Mouse (Mus musculus) gastrocnemius, postnatal 4 days (tissue): Measurements from ENCODE around the gene Rasgrf1. TPM values are rescaled to one million over a fixed set of nuclear protein-coding genes. Genes with fewer than 3 reads are reported as not detected.

Source experiments
- DNase-seq, 2 experiments: peaks; one replicate each; pipeline ENCODE4 v3.0.0; 2021 to 2022; ENCODE audit warnings: low spot score in 2 of 2, mixed read lengths in 2 of 2
- total RNA-seq, 2 experiments: library from RNA; stranded (reverse); gene quantifications; 2 replicates each; pipeline ENCODE4 v1.2.3; 2021

Rasgrf1 gene
- total RNA-seq, 2 experiments from 2014 or later, result 0.15 TPM; not detected in 1

DNA sequence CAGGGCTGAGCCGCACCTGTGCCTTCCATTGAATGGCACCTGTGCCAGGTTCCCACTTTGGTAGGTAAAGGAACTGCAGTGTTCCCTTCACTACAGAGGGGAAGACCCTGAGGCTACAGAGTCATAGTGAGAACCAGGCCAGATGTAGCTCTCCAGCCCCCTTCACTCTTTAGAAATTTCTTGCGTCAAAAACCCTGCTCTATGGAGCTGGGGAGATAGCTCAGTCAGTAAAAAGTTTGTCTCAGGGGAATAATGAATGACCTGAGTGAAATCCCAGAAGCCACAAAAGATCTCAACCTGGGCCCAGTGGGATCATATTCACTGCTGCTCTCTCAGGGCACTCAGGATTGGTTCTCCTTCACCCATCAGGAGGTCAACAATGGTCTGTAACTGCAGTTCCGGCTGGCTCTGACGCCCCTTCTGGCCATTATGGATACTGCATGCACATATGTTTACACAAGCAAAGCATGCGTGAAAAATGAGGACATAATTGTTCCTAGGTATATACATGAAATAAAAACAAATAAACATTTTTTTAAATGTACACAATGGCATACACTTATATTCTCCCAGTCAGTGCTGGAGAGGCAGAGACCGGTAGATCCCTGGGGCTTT is 59.2 kb downstream of the Rasgrf1 start:
- no peak for DNase-seq

DNA sequence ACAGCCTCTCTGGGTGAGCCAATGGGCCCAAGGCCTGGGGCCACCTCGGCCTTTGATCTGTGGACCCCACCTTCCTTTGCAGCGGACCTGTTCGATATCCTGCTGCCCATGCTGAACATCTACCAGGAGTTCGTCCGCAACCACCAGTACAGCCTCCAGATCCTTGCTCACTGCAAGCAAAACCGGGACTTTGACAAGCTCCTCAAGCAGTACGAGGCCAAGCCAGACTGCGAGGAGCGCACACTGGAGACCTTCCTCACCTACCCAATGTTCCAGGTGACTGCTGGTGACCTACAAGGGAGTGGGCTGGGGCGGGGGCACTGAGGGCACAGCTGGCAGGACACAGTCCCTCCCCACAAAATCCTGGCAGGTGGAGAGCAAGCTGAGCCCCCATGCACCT is 60.6 kb downstream of the Rasgrf1 start:
- no peak for DNase-seq

DNA sequence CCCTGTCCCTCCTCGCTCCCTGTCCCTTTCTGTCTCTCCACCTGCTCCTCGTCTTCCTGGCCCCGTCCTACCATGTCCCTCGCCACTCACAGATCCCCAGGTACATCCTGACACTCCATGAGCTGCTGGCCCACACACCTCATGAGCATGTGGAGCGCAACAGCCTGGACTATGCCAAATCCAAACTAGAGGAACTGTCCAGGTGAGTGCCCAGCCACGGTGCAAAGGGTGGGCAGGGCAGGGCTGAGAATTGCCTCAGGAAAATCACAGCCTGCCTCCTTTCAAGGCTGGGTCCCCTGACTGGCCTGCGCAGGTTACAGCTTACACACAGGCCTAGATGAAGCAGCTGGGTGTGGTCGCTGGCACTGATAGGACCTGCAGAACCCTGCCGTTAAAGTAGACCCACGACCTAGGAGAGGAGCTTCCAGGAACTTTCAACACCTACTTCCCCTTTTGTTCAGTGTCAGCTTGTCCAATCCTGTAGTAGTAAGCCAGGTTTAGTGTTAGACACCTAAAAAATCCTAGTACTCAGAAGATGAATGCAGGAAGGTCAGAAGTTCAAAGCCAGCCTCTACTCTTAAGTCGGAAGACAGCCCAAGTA is 61.3 kb downstream of the Rasgrf1 start:
- no peak for DNase-seq

DNA sequence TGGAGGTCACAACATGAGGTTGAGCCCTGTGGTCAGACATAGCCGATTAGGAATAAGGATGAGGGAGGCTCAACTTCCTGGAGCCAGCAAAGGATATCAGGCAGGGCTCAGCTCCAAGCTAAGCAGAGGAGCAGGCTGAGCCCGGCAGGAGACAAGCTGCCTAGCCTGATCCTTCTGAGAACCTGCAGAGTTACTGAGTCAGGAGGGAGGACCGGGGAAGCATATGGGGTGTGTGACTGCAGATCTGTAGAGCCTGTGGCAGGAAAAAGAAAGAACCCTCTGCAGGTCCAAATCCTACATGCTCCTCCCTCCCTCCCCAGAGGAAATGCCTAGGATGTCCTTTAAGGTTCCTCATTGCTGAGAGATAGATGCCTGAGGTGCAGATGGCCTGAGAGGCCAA is 62.6 kb downstream of the Rasgrf1 start:
- DNase-seq, result no peak

DNA sequence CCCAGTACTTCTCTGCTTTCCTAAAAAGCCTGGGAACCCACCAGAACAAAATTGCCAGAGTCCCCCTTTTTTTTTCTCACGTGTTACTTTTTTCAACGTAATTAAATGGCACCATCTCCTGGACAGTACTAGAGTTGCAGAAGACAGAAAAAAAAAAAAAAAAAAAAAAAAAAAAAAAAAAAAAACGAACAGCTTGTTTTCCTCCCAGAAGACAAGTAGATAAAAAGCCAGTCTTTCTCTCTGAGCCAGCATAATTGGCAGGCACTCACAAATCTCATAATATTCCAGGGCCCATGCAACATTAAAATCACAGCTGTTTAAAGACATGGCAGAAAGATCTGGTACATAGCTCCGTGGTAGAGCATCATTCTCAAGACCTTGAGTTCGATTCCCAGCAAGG is 64.1 kb downstream of the Rasgrf1 start:
- no peak for DNase-seq

DNA sequence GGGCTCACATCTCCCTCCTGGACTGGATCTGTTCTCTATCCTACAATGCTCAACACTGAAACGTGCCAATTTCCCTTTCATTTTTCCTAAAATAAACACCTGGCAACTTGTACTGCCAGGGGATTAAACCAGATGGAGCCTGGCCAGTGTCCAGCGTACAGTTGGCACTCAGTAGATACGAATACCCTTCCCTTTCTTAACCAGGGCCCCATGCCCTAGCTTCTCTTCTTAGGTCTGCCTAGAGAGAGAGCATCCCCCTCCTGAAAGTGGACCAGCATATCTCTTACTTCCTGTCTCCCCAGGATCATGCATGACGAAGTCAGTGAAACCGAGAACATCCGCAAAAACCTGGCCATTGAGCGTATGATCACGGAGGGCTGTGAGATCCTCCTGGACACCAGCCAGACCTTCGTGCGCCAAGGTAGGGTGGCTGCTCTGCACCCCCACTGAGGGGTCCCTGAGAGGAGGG is 64.8 kb downstream of the Rasgrf1 start:
- no peak for DNase-seq

DNA sequence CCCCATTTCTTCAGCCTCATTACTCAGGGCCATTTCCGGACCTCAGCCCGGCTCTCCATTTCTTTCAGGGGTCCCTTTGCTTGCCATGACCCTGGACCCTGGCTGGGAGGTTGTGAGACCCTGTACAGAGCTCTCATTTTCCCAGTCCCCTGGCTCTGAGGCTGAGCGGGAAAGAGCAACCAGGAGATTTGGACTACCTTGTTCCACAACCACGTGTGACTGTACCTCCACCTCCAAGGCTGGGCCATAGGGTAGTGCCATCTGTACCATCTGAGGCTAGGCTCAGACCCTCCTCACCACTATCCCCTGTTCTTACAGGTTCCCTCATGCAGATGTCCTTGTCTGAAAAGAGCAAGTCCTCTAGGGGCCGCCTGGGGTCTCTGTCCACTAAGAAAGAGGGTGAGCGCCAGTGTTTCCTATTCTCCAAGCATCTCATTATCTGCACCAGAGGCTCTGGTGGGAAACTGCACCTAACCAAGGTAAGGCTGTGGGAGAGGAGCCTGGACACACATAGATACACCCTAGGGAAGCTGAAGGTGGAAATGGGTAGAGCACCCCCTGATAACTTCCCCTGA is 66.7 kb downstream of the Rasgrf1 start:
- no peak for DNase-seq

DNA sequence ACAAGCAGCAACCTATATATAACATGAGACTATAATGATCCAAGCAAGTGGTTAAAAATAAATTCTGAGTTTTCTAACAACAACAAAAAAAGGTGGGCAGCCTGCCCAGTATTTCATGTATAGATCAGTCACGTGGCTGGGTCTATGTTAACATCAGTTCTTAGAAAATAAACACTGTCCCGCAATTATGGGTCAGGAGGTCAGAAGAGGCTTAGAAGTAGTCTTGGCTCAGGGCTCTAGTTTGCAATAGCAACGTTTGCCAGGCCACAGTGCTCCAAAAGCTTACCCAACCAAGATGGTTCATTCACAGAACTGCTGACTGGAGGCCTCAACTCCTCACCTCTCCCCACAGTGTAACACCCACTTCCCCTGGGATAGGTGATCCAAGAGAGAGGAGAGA is 69.5 kb downstream of the Rasgrf1 start:
- DNase-seq, result no peak

DNA sequence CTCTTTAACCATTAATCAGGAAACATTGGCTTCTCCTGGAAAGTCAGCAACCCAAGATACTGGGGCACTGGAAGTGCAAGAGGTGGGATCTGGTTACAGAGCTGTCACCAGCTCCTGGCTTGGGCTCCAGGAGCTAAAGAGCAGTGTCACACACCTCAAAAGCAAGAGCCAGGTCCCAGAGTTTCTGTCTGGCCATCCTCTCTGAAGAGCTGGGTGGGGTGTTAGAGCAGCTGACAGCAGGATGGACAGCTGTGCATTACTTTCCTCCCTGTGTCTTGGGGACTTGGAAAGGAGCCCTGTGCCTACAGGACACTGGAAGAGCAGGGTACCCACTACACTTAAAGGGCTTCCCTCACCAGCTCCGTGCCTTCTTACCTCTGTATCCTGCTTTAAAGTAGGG is 72.5 kb downstream of the Rasgrf1 start:
- no peak for DNase-seq

DNA sequence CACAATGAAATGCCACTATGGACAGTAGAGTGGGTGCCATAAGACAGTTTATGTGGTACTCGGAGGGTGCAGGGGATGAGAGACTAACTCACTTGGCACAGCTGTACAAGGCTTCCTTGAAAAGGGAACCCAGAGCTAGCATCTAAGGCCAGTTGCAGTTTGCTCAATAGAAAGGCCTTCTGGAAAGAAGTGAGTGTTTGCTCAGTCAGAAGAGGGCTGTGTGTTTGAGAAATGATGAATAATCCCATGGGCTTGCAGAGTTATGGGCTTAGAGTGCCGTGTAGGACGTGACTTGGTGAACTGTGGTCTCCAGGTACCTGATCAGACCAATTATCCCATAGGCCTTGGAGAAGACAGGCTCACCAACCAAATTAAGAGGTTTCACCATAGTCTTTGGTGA is 78.3 kb downstream of the Rasgrf1 start:
- DNase-seq, result no peak

DNA sequence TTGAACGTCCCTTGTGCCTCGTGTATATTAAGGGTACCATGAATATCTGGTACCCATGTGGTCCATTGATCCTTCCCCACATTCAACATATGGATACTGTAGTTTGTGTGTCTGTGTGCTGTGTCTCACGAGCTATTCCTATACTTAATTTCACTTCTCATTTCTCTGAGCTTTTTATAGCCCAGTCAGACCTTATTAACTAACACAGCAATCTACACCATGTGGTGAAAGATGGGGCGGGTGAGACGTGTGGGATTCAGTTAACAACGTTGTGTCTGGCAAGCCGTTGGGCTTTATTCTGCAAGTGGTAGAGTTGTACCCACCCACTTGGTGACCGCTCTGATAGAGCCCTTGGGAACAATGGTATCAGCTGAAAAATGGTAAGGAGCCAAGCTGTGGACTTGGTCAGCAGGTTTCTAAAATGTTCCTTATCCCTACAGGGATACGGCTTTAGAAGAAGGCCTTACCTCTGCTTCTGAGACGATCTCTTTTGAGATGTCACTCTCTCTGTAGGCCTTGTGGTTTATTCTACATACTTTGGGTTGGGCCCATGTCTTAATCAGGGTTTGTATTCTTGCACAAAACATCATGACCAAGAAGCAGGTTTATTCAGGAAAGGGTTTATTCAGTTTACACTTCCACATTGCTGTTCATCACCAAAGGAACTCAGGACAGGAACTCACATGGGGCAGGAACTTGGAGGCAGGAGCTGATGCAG is 79.3 kb downstream of the Rasgrf1 start:
- DNase-seq, result no peak

DNA sequence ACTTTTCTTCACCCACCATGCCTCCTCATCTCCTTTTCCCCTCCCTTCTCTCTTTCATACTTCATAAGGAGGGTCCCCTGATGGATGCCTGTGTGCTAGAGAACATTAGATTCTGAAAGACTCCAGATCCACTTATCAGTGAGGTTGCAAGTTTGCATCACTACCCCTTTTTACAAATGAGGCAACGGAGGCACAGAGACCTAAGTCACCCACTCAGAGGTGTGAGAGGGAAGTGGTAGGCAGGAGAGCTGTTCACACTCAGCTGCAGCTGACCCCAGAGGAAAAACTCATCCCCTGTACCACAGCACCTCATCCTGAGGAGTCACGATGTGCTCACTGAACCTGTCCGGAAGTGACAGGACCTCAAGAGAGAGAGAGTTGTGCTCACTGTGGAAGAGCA is 96.7 kb downstream of the Rasgrf1 start:
- DNase-seq, result no peak

DNA sequence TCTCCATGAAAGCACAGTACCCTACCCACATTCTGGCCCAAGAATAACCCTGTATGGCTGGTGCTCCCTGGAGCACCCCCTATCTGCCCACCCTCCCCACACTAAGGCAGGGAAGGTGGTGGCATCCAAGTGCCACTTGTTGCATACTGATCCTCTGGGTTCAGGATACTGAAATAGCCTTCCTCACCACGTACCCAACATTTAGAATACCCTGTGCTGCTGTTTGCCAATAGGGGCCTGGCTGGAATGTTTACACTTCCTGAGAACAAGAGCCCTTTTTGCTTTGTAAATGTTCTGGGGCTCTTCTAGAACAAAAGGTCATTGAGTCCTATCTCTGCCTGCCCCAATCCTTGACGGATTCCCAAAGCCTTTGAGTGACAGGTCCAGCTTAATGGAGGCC is 97.4 kb downstream of the Rasgrf1 start:
- DNase-seq, result no peak

DNA sequence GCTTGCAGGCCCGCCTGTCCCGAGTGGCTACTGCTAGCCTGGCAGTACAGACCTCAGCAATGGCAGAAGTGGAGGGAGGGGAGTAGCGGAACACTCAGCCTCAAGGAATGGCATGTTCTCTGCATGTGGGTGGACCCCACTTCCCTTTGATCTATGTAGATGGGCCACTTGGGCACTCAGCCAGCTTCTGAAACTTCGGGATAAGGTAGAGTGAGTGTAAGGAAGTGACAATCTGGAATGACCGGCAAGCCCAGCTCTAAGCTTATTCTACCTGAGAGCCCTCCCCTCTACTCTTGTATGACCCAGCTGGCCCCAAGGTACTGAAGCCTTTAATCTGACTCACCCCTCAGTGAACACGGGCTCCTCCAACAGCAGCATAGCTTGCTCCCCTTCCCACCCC is 98.4 kb downstream of the Rasgrf1 start:
- no peak for DNase-seq

DNA sequence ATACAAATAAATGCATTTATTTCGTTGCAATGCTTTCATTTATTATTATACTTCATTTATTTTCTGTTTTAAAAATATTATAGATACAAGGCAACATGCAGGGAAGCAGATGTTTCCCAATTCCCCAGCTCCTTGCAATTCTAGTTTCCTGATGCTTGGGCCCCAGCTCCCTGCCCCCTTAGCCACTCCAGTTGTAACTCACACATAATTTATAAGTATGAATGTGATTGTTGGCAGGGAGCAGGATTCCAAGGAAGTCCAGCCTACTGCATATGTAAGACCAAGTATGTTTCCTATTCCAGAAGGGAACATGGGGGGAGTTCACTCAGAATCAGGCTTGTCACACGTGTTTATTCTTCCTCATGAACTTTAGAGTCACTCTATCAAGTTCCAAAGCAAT is 102.1 kb downstream of the Rasgrf1 start:
- no peak for DNase-seq

DNA sequence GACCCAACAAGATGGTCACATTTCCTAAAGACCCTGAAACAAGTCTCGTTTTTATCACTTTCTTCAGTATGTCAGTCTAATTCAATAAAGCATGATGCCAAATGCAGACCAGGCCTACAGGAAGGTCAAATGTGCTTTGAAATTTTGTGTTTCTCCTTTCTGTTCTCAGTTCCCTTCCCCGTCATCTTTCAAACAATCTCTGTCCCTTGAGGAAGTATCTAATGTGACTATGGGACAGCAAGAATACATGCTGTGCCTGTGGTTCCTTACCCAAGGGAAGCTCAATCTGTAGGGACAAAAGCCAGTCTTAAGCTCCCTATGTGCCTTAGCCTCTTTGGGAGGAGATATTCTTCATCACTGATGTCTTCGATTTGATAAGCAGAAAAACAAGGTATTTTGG is 104.9 kb downstream of the Rasgrf1 start:
- no peak for DNase-seq

DNA sequence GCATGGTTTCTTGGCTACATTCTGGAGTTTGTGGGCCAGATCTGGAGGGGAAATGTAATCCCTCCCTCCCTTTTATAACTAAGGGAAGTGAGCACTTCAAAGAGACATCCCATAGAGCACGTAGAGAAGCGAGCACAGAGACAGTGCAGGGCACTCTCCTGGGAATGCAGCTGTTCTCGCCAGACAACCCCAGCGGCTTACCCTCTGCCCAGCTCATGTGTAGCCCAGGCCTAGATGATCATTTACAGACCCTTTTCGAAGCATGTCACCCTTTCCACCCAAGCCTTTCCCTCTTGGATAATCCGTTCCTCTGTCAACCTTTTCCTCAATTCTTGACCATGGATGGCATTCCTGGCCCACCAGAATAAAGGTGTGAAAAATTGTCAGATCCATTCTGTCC is 106.5 kb downstream of the Rasgrf1 start:
- DNase-seq, result no peak

DNA sequence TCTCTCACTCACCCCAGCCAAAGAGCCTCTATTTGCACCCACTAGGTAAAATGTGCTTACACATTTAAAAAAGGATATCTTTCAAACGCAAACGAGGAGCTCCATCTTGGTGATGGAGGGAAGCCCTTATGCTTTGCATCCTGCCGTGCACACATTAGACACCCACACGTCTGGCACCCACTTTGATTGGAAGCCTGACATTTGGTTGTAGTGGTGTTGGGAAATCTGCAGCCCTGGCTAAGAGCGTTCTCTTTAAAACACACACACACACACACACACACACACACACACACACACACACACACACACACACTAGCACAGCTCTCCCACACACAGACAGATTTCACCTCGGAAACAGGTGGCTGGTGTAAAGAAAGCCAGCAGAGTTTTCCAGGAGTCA is 111.2 kb downstream of the Rasgrf1 start:
- DNase-seq, result no peak

DNA sequence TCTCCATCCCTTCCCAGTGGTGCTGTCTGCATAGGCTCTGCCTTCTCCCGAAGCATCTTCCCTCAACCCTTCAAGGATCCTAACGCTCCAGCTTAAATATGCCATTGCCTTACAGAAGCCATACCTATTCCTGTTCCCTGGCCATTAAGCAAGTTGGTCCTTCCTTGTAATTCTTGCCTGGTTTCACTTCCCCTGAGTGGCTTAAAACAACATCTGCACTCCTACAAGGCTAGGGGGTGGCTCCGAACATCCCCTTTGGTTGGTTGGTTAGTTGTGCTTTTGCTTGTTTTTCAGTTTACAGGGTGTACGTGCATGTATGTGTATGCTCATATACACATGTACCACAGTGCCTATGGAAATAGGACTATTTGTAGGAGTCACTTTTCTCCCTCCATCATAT is 111.7 kb downstream of the Rasgrf1 start:
- DNase-seq, result no peak

DNA sequence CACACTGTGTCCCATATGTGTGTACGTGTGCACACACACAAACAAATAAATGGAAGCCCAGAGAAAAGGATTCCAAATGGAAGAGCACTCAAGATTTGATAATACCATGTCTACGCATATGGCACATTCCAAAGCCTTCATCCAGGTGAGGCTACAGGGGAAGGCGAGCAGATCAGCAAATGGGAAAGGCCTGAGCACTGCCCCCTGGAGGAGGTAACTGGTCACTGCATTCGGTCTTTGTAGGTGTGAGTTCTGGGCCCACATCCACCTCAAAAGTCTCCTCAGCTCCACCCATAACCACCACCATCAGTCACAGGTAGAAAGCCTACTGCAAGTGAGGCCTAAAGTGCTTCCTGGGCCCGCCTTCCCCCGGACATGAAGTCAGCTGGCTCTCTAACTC is 118.0 kb downstream of the Rasgrf1 start:
- no peak for DNase-seq

DNA sequence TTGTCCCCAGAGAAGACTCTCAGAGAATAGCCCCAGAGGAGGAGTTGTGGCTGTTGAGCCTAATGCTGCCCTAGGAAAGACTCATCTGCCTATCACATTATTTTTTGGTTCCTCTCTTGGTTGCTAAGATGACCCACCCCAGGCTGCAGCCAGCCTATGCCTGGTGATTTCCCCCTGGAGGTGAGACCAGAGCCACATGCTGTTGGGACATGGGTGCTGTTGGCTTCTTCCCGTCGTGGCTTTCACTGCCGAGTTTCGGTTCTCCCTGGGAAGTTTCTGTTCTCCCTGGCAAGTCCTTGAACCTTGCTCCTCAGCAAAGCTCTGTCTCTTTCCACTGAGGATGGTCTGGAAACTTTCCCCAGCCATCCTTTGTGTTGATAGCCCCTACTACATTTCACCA is 124.2 kb downstream of the Rasgrf1 start:
- DNase-seq, result no peak

DNA sequence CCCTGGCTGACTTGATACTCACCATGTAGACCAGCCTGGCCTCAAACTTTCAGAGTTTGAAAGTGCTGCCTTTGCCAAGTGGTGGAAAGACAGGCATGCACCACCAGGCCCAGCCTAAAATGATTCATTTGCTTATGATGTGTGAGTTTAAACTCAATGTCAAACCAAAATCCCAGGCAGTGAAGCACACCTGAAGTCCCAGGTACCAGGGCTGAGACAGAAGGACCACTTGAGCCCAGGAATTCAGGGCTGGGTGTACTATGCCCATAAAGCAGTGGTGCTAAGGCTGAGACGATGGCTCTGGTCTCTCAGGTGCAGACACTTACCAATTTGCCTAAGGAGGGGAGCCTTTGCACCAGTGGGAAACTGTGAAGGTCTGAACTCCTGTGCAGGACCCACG is 125.5 kb downstream of the Rasgrf1 start:
- DNase-seq, result no peak
